Mouse (Mus musculus): ENCODE measurements at regions not wholly inside any gene's neighbourhood (a gene's known extent, or its start where the extent isn't known, plus 50 kb on each side); places are given as distances from the start of the nearest gene placed in this dataset.

DNA sequence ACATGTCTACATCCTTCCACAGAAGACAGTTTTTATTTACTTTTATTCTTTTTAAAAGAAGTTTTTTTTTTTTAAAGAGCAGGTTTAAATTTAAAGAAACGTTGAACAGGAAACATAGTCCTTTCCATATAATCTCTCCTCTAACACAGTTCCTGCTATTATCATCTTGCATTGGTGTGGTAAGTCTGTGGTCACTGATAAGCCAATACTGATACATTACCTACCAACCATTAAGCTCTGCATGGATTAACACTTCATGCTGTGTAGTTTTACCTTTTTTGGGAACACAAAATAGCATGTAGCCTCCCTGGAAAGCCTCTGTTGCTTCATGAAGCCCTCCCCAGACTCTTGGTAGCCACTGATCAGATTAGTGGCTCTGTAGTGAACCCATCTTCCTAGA, 617.4 kb upstream of the Fam160b2 start:
- TF ChIP-seq EP300 (IDR thresholded peaks at IDR 0.05; ENCODE audit: low read depth) (peak; percentile 79), CTCF (IDR thresholded peaks at IDR 0.05; ENCODE audit: low read depth) (no peak)
